Mouse (Mus musculus) thymus, adult 2 months (tissue): ENCODE data around the gene C2cd2.

ENCODE experiments used
- CTCF ChIP-seq: fragments of 200-500 bp; IDR thresholded peaks from 2 replicates; pipeline ENCODE4 v1.5.1; 2012; ENCODE audit warnings: mild to moderate bottlenecking, control low read depth, low read length, moderate library complexity, borderline replicate concordance; ENCODE audit not compliant: control insufficient read depth, poor library complexity, insufficient read depth; ENCODE audit errors: extremely low read depth
- POLR2A ChIP-seq: fragments of 200-500 bp; IDR thresholded peaks from 2 replicates; pipeline ENCODE4 v1.6.1; 2012; ENCODE audit warnings: mild to moderate bottlenecking, low read length, control low read depth, moderate library complexity; ENCODE audit not compliant: control insufficient read depth, poor library complexity, insufficient read depth; ENCODE audit errors: extremely low read depth

- no peak for TF ChIP-seq CTCF
- TF ChIP-seq POLR2A: no peak
Measured at GRCm38 (mm10) chr16:97832154-97832553, 130.2 kb downstream of the C2cd2 start.
